Mouse (Mus musculus) brown adipose tissue, adult 24 weeks (tissue): ENCODE results near the gene Prm1. TPM values are rescaled to one million over a fixed set of nuclear protein-coding genes. Genes with fewer than 3 reads are reported as not detected.
"Not testable (repeated sequence)": the region's sequence is repeated elsewhere in the genome, so short reads cannot be mapped to it uniquely, and the experiment has no call there.

Source experiments
- H3K27ac ChIP-seq: fragments of 200-500 bp; replicated peaks from 2 replicates; pipeline ENCODE4 v1.5.1; 2012; ENCODE audit warnings: low read depth, mild to moderate bottlenecking, low read length
- H3K4me1 ChIP-seq: fragments of 200-500 bp; 2 replicates; pipeline ENCODE4 v1.6.1; 2012; ENCODE audit warnings: low read length, mixed read lengths; ENCODE audit not compliant: control insufficient read depth, insufficient read depth, insufficient read length
- H3K4me3 ChIP-seq: fragments of 200-500 bp; 2 replicates; pipeline ENCODE4 v1.5.1; 2012; ENCODE audit warnings: low read depth, mild to moderate bottlenecking, low read length, moderate library complexity; ENCODE audit not compliant: insufficient read depth
- polyA plus RNA-seq: library from polyadenylated mRNA; stranded (reverse); fragments of >200 nt; gene quantifications from 2 replicates; pipeline ENCODE4 v1.2.4, GENCODE M21; 2012; ENCODE audit not compliant: missing spikeins, insufficient read depth, insufficient read length

Prm1 gene
- polyA plus RNA-seq, 1 experiment: not detected

GRCm38 (mm10) chr16:10834911-10835587 is 29.4 kb upstream of the Prm1 start, which contains the start of gene Rmi2:
Gene Rmi2, plus strand, starts transcription at chr16:10835059.
- H3K27ac ChIP-seq: no peak within 1 kb of the TSS
- H3K4me1 ChIP-seq: no peaks in the 10 kb centered on the region; the same call in 1 of the 2 replicates

GRCm38 (mm10) chr16:10834542-10834910 is 28.9 kb upstream of the Prm1 start:
- Histone ChIP-seq H3K27ac (no peak overlapping the region), H3K4me1 (no peaks in the 10 kb centered on the region; the same call in 1 of the 2 replicates), H3K4me3 (peak overlapping the region; percentile 7; the same call in 1 of the 2 replicates)

More at GRCm38 (mm10) chr16:10834911-10835587, 29.4 kb upstream of the Prm1 start, which contains the start of gene Rmi2:
- H3K4me3 ChIP-seq: peak within 1 kb of the TSS; percentile 73

GRCm38 (mm10) chr16:10828461-10828805 is 22.8 kb upstream of the Prm1 start:
- no peak overlapping the region for H3K4me3 ChIP-seq
- H3K4me1 ChIP-seq: peaks cover 6% of the 10 kb centered on the region; the same call in 1 of the 2 replicates
- H3K27ac ChIP-seq: no peak overlapping the region

GRCm38 (mm10) chr16:10827766-10828460 is 22.3 kb upstream of the Prm1 start:
- no peak overlapping the region for H3K27ac ChIP-seq
- H3K4me1 ChIP-seq: peaks cover 6% of the 10 kb centered on the region; the same call in 1 of the 2 replicates

GRCm38 (mm10) chr16:10827269-10827668 is 21.6 kb upstream of the Prm1 start:
- Histone ChIP-seq H3K4me3 (no peak overlapping the region), H3K4me1 (peaks cover 6% of the 10 kb centered on the region; the same call in 1 of the 2 replicates), H3K27ac (no peak overlapping the region)

More at GRCm38 (mm10) chr16:10827766-10828460, 22.3 kb upstream of the Prm1 start:
- H3K4me3 ChIP-seq: no peak overlapping the region

GRCm38 (mm10) chr16:10825840-10826239 is 20.2 kb upstream of the Prm1 start:
- peaks cover 6% of the 10 kb centered on the region; the same call in 1 of the 2 replicates for H3K4me1 ChIP-seq
- no peak overlapping the region for H3K27ac ChIP-seq
- H3K4me3 ChIP-seq: no peak overlapping the region

- H3K27ac ChIP-seq: no peak overlapping the region
- no peak overlapping the region for H3K4me3 ChIP-seq
- H3K4me1 ChIP-seq: peaks cover 6% of the 10 kb centered on the region; the same call in 1 of the 2 replicates
Measured at GRCm38 (mm10) chr16:10824536-10824935, 18.9 kb upstream of the Prm1 start.

GRCm38 (mm10) chr16:10821387-10821786 is 15.7 kb upstream of the Prm1 start:
- Histone ChIP-seq H3K4me3 (no peak overlapping the region), H3K4me1 (peaks cover 4% of the 10 kb centered on the region; the same call in 1 of the 2 replicates), H3K27ac (no peak overlapping the region)

GRCm38 (mm10) chr16:10819966-10820365 is 14.3 kb upstream of the Prm1 start:
- Histone ChIP-seq H3K27ac (no peak overlapping the region), H3K4me1 (no peaks in the 10 kb centered on the region), H3K4me3 (no peak overlapping the region)

GRCm38 (mm10) chr16:10818579-10819135 is 13.0 kb upstream of the Prm1 start:
- Histone ChIP-seq H3K27ac (no peak overlapping the region), H3K4me3 (no peak overlapping the region), H3K4me1 (no peaks in the 10 kb centered on the region)

GRCm38 (mm10) chr16:10814864-10815263 is 9.2 kb upstream of the Prm1 start:
- H3K4me1 ChIP-seq: no peaks in the 10 kb centered on the region
- H3K27ac ChIP-seq: no peak overlapping the region
- H3K4me3 ChIP-seq: no peak overlapping the region

- Histone ChIP-seq H3K4me3 (no peak overlapping the region), H3K27ac (no peak overlapping the region), H3K4me1 (no peaks in the 10 kb centered on the region)
Measured at GRCm38 (mm10) chr16:10813726-10814125, 8.1 kb upstream of the Prm1 start.

- no peak within 1 kb of the TSS for H3K4me3 ChIP-seq
- no peaks in the 10 kb centered on the region for H3K4me1 ChIP-seq
- H3K27ac ChIP-seq: no peak within 1 kb of the TSS
Measured at GRCm38 (mm10) chr16:10812865-10813371, 7.3 kb upstream of the Prm1 start, which contains the start of gene Gm11172. Gene Gm11172, plus strand, starts transcription at chr16:10812915.

GRCm38 (mm10) chr16:10810376-10810775 is 4.7 kb upstream of the Prm1 start:
- Histone ChIP-seq H3K4me1 (no peaks in the 10 kb centered on the region), H3K4me3 (no peak overlapping the region), H3K27ac (no peak overlapping the region)

GRCm38 (mm10) chr16:10802420-10802819 is 3.2 kb downstream of the Prm1 start:
- H3K27ac ChIP-seq, H3K4me3 ChIP-seq, H3K4me1 ChIP-seq: not testable (repeated sequence)
